Mouse (Mus musculus) A20 (cell line): ENCODE measurements around the gene Etnk1.
A peak's percentile ranks its signal among the peaks of the same experiment; 100 is the strongest.
"Not testable (repeated sequence)": the region's sequence is repeated elsewhere in the genome, so short reads cannot be mapped to it uniquely, and the experiment has no call there.

ENCODE experiments used
- DNase-seq: peaks from one replicate; pipeline ENCODE4 v3.0.0-alpha.2; 2011; ENCODE audit warnings: low read depth, low spot score

Etnk1 gene

DNA sequence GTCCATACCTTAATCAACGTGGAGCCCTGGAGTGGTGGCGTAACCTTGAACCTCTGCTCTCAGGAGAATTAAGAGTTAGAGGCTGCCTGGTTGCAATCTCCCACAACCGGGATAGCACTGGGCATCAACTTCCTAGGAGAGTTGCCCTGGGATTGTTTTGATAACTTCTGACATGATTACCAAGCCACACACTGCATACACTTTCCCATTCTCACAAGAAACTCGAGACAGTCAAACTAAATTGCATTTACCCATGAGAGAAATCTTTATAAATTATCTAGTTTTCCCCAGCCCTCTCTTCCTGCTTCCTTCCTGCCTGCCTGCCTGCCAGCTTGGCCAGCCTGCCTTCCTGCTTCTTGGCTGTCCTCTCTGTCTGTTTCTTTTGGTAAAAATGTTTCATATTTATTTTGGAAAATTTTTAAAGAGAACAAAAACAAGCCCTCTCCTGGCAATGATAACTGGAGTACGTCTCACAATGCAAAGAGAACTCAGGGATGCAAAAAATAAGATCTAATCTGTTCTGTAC is 17.2 kb upstream of the Etnk1 start:
- DNase-seq = no peak

DNA sequence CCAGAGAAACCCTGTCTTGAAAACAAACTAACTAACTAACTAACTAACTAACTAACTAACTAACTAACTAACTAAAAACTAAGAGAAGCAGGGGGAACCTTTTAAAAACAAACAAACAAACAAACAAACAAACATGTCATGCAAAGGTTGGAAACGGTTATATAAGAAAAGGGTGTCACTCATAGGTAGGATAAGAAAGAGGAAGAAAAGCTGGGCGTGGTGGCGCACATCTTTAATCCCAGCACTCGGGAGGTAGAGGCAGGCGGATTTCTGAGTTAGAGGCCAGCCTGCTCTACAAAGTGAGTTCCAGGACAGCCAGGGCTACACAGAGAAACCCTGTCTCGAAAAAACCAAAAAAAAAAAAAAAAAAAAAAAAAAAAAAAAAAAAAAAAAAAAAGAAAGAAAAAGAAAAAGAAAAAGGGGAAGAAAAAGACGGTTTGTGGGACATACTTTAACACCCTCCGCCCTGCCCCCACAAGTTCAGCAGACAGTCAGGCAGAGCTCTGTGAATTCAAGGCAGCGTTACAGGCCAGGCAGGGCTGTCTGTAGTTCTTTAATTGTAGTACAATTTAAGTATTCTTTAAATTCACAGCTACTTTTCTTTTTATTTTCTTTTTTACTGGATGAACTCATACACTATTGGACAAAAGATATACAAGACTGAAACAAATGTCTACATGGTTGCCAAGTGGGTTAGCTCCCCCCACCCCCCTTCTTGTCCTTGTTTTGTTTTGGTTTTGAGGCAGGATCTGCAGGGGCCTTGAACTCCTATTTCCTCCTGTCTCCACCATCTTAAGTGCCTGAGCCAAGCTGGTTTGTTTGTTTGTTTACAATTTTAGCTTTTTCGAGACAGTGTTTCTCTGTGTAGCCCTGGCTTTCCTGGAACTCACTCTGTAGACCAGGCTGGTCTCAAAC is 15.7 kb upstream of the Etnk1 start:
- not testable (repeated sequence) for DNase-seq

DNA sequence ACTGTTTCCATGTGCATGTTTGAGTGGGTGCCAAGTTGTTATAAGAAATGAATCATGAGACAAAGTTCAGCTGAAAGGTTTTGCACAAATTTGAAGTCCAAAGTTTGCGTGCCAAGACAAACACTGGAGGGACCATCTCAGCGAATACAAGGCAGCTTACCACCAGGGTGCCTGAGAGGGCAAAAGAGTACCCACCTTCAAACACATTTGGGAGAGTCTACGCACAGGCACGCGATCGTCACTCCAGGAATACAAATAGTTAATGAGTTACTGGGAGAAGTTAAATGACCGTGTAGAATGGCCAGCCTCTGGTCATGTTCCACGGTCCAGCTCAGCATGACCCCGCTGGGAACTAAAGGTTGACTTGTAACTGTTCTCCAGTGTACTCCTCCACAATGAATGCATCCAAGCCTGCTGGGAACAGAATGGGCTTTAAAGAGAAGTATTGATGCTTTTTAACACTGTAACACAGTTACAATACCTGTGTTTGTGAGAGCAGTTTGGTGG is 14.6 kb upstream of the Etnk1 start:
- no peak for DNase-seq

DNA sequence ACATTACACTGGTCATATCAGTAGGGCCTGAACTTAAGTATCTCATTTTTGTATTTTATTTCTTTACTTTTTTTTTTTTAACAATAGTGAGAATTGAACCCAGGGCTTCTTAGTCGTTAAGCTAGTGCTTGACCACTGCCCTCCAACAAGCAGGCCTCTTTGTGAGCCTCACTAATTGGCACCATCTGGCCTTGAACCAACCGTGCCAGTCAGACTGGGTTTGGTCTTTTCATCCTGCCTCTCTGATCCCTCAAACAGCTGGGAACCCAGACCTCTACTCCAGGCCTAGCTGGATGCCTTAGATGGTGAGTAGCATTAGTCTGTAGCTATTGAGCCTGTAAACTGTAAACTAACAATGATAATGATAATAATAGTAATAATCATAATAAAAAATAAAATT is 13.9 kb upstream of the Etnk1 start:
- DNase-seq = no peak

DNA sequence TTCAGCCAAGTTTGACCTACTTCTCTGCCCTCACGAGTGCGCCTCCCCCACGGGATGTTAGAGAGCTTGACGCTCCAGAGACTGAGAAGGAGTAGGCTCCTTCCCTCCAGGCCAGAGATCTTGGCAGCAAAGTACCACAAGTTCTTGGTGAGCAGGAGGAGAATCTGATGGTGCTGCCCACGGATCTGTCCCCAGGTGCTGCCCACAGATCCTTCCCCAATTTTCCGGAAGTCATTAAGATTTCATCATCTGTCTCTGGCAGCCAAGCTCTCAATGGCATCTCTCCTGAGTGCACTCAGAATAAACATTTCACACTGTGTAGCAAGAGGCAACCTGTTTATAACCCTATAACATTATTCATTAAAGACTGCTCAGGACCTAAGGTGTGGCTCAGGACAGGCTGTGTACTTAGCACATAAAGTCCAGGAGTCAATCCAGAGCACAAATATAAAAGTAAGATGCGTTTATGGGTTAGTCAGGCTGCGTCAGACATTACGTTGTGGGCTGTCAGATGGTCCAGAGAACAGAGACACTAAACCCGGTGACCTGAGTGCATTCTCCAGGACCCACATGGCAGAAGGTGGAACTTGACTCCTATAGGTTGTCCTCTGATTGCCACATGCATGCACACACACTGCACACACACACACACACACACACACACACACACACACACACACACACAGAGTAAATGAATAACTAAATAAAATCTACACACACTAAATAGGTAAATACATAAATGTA is 13.1 kb upstream of the Etnk1 start:
- DNase-seq = no peak

DNA sequence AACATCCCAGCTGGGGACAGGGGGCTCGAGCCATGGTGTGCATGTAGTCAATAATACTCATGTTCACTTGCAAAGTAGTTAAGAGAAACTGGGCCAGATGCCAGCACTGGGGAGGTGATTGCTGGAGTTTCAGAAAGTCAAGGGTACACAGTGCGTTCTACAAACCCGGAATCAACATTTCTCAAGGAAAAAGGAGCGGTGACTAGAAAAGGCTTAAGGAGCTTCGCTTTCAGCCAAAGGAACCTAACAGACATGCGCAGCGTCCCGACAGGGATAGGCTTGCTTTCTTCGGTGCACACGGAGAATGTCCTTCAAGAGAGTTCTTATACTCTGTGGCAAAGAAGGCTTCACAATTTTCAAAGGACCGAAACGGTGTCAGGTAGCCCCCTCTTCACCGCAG is 12.1 kb upstream of the Etnk1 start:
- no peak for DNase-seq

DNA sequence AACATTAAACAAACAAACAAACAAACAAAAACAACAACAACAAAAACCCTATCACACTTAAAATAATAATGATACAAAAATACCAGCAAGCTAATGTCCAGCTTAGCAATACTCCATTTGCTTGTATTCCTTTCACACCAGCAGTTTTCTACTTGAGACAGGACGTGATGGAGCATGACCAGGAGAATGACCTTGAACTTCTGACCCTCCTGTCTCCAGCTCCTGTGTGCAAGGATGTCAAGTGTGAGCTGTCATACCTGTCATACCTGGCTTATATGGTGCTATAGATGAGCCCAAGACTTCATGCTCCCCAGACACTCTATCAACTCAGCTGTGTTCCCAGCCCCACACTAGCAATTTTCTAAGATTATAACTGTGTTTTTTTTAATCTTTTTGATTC is 11.0 kb upstream of the Etnk1 start:
- DNase-seq = no peak

DNA sequence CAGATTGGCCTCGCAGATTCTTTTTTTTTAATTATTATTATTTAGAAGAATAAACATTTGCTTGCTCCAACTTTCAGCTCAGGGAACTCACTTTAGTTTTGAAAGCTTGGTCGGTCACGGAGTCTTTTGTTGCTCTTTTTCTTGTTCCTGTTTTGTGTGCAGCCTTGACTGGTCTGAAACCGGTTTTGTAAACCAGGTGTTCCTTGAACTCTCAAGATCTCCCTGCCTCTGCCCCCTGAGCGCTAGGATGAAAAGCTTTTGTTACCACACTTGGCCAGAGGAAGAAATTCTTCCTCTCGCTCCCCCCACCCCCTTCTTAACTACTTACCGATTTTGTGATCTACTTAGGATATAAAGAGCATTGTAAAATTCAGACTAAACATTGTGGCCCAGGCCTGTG is 10.3 kb upstream of the Etnk1 start:
- peak; percentile 74 for DNase-seq

DNA sequence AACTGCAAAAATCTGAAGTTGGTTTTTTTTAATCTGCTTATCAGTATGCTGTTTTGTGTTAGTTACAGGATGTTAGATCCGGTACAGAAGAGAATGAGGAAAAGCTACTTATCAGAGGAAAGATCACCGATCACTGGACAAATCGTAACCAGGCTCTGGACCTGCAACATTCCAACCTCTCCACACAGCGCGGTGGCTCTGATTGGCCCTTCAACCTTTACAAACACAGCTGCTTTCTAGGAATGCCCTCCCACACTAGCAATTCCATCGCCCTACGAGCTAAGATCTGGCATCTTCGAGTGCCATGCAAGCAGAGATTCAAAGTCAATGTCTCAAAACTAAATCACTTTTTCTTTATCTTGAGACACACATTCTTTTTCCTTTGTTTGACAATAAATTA is 9.6 kb upstream of the Etnk1 start:
- no peak for DNase-seq

DNA sequence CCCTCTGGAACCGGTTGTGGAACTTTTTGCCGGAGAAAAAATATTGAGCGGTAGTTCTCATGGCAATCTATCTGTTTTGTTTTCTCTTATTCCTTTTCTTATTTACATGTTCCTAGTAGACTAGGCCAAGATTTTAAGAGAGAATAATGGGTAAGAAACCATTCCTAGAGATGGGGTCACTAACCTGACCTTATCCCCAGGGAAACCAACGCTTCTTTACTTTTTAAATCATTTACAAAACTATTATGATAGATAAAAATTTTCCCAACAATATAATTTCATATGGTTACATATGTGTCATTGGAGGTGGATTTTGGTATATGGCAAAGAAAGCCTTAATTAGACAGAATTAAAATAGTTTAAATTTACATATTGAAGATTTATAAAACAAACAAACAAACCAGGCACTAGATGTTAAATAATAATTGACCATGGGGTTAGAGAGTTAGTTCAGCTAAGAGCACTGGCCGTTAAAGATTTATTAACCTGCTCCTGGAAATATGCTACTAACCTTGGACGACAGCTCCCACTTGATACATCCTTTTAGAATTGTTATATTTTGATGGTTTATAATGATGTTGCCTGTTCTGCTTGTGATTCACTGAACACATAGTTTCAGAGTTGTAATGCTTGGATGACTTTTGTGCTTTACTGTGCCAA is 6.3 kb upstream of the Etnk1 start:
- no peak for DNase-seq

DNA sequence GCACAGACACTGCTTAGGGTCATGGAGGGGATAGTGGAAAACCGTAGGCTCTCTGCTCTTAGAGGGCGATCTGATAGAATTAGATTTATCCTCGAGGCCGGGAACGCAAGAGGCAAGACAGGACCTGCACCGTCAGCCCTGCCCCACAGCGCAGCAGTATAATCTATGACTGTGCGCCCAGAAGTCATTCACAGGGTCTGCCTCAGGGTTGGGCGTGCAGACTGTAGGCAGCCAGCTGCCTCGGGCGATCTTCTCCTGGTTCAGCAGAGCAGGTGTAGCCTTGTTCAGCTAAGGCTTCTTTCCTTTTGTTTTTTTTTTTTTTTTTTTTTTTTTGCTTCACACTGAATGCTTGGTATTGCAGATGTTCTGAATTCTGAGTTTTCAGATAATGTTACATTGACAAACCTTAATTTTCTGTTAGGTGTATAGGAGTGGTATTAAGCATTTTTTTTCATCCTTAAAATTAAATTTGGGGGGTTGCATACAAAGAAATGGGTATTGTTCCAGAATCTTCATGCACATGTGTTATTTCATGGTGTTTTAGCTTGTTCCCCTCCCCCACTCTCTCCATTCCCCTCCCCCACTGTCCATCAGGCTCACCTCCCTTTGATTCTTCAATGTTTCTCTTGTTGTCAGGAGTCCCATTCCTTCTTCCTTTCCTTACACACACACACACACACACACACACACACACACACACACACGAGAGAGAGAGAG is 4.7 kb upstream of the Etnk1 start:
- DNase-seq = no peak

DNA sequence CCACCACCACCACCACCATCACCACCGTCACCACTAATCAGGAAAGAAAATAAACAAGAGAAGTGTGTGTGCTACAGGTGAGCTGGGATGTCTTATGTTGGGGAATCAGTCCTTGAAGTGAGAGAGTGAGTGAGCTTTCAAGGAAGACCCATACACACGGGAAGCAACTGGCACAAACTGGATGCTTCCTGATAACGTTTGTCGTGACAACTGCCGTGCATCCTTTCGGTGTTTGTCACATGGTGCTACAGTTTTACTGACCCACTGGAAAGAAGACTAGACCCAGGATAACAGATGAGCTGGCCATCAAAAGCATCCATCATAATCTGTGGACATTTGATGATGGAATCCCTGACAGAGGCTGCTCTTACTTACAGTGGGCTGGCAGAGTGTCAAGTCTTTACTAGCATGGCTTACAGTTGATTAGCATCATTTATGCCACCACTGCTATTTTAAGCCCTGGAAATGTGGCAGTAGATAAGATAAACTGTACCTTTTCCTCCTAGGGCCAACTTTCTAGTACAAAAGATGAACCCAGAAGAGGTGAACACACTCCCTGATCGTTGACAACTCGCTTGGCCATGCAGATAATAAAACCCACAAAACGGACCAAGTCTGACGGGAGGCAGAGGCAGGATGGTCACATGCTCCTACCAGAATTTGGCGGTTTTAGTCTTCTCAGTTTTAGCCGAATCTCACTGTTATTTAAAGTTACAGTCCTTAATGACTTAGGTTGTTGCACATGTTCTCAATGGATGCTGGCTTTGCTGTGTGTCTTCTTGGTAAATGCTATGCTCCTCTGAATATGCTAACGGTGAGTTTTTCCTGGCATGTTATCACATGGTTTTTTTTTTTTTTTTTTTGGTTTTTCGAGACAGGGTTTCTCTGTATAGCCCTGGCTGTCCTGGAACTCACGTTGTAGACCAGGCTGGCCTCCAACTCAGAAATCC is 2.8 kb upstream of the Etnk1 start:
- no peak for DNase-seq

DNA sequence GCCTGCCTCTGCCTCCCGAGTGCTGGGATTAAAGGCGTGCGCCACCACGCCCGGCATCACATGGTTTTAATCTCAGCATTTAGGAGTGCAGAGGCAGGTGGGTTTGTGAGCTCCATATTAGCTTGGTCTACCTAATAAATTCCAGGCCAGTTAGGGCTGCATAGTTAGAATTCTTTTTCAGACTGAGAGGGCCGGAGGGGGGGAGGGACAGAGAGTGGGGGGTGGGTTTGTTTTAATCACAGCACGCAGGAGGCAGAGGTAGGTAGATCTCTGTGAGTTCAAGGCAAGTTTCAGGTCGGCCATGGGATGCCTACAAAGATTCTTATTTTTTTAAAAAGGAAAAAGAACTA is 2.1 kb upstream of the Etnk1 start:
- no peak for DNase-seq

DNA sequence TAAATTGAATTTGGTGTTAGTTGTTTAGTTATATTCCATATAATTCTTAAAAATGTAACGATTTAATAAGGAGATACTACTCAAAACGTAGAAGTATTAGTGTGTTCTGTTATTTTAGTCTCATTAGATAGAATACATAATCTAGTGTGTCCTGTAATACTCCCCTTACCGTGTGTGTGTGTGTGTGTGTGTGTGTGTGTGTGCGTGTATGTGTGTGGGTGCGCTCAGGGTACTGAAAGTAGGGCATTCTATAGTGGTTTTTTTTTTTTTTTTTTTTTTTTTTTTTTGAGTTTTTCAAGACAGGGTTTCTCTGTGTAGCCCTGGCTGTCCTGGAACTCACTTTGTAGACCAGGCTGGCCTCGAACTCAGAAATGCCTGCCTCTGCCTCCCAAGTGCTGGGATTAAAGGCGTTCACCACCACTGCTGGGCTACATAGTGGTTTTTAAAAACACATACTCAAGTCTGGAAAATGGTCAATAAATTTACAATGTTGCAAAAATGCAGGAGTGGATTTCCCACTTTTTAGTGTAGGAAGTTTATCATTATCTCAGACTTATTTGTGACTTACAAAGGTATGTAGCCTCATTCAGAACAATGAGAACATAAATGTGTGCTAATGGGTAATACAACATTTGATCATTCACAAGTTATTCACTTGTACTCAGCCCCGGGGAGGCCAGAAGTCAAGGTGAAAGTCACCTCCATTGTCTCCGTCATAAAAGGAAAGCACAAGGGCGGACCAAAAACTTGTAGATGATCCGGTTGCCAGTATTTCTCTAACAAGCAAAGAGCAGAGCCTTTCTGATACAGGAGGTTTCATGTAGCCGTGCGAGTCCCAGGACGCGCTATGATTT is 1.4 kb upstream of the Etnk1 start:
- DNase-seq = no peak

DNA sequence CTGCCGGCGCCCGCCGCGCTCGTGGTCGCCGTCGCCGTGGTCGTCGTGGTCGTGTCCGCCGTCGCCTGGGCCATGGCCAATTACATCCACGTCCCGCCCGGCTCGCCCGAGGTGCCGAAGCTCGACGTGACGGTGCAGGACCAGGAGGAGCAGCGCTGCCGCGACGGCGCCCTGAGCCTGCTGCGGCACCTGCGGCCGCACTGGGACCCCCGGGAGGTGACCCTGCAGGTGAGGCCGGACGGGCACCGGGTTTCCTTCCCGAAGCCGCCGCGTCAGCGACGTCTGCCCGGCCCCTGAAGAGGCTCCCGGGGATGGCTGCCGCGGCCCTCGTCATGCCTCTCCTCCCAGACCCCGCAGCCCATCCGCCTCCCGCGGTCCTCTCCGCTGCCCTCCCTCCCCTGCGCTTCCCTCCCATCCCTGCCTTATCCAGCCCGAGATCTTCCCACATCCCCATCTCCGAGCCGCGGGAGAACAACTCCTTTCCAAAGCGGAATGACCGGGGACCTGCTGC is 443 bp downstream of the Etnk1 start:
- peak; percentile 79 for DNase-seq

DNA sequence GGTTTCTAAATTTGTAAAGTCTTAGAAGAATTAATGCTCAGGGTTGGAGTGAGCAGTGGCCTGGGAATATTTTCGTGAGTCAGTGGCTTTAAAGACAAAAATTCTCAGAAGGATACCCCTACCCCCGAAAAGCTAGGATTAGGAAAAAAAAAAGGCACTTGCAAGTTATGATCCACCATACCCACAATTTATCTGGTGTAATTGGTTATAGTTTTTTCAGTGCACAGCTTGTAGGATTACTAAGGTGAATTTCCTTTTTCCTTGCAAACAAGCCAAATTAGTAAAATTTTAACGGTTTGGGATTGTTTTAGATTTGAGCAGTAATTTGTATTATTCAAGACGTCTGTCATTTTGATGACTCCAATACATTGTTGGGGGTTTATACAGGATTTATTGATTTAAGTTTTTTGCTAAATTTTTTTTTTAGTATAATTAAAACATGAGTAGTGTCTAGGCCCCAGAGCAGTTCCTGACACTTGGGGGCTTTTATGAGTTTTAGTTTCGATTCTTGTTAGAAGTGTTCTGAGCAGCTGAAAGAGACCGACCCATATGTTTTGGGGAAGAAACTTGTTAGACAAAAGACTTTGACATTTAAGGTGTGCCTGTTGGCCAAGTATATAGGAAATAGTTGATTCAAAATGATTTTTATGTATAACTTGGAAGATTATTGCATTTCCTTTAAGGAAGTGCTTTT is 1.1 kb downstream of the Etnk1 start:
- DNase-seq = peak; percentile 72

DNA sequence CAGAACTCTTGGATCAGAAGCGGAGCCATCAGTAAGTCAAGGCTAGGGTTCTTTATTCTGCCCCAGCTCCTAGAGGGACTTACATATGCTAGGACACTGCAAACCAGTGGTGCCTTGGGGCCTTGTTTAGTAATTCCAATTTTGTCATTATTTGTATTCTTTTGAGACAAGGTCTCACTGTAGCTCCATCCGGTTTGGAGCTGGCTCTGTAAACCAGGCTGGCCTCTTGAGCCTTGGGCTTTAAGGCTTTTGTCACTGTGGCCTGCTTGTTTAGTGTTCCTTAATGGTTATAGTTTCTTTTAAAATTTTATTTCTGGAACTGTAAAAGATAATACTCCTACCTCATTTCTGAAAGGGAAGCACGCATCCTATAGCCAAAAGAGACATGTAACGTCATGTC is 2.4 kb downstream of the Etnk1 start:
- DNase-seq = no peak

DNA sequence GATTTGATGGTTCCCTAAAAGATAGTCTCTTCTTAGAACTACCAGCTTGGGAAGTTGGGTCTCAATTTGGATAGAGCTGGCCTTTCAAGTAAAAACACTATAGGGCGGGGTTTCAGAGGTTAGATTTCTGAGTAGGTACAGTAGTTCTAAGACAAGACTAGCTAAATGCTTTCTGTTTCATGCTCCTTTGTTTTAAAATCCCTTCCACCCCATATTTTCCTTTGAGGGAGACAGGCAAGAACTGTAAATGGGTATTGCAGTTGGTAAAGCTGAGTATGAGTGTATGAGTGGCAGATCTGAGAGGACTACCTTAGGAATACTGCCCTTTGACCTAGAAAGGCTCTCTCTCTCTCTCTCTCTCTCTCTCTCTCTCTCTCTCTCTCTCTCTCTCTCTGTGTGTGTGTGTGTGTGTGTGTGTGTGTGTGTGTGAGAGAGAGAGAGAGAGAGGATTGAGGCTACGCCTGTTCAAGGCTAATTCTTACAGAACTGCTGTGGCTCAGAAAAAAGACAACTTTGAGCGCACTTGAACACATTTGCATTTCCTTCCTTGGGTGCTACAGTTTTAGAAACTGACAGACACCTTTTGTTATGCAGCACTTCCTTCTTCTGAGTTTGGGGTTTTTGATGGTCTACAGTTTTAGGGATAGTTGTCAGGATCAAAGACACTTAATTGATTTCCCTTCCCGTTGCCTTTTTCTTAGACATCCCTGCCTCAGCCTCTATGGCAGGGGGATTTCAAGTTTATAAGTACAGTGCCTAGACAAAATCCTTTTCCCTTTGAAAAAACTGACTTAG is 3.3 kb downstream of the Etnk1 start:
- DNase-seq = peak; percentile 50
